Mouse (Mus musculus) myocyte (in vitro differentiated cells): ENCODE results near the gene Zxdc. TPM values are rescaled to one million over a fixed set of nuclear protein-coding genes. Genes with fewer than 3 reads are reported as not detected.

Source experiments
- H3K27me3 ChIP-seq: one replicate; pipeline ENCODE4 v1.6.1; 2011; ENCODE audit not compliant: control insufficient read depth, insufficient read depth, insufficient read length
- H3K36me3 ChIP-seq: one replicate; pipeline ENCODE4 v1.6.1; 2011; ENCODE audit not compliant: control insufficient read depth, insufficient read depth
- H3K4me2 ChIP-seq: one replicate; pipeline ENCODE4 v1.6.1; 2011; ENCODE audit warnings: low read depth, control low read depth
- H3K4me3 ChIP-seq: one replicate; pipeline ENCODE4 v1.5.1; 2011; ENCODE audit warnings: mild to moderate bottlenecking, control low read depth, moderate library complexity
- H3K79me2 ChIP-seq: one replicate; pipeline ENCODE4 v1.6.1; 2011; ENCODE audit not compliant: control insufficient read depth, insufficient read depth
- H3ac ChIP-seq: one replicate; pipeline ENCODE4 v1.6.1; 2011; ENCODE audit not compliant: control insufficient read depth, insufficient read length
- CEBPB ChIP-seq: IDR thresholded peaks from 2 replicates; pipeline ENCODE4 v1.6.1; 2011; ENCODE audit warnings: mild to moderate bottlenecking, moderate library complexity; ENCODE audit not compliant: poor library complexity, insufficient read depth, severe bottlenecking
- E2F4 ChIP-seq: IDR thresholded peaks from one replicate; pipeline ENCODE4 v1.6.1; 2011; ENCODE audit warnings: mild to moderate bottlenecking, control low read depth, moderate library complexity; ENCODE audit not compliant: insufficient read depth
- MAX ChIP-seq: IDR thresholded peaks from one replicate; pipeline ENCODE4 v1.6.1; 2011; ENCODE audit warnings: low read depth, mild to moderate bottlenecking, control low read depth
- MYOD1 ChIP-seq, 3 experiments: IDR thresholded peaks; one replicate each; pipeline ENCODE4 v1.6.1; 2011; ENCODE audit warnings: control low read depth in 2 of 3, low read depth in 2 of 3, mild to moderate bottlenecking in 2 of 3, moderate library complexity in 1 of 3; ENCODE audit not compliant: insufficient read length in 2 of 3, control insufficient read depth in 1 of 3
- MYOG ChIP-seq, 3 experiments: IDR thresholded peaks; one replicate each; pipeline ENCODE4 v1.6.1; 2011; ENCODE audit warnings: control low read depth in 2 of 3, low read depth in 2 of 3, mild to moderate bottlenecking in 2 of 3; ENCODE audit not compliant: insufficient read length in 2 of 3, control insufficient read depth in 1 of 3, insufficient read depth in 1 of 3
- POLR2A ChIP-seq: IDR thresholded peaks from one replicate; pipeline ENCODE4 v1.6.1; 2011; ENCODE audit warnings: low read depth, mild to moderate bottlenecking, control low read depth, moderate library complexity; ENCODE audit not compliant: insufficient read length
- POLR2AphosphoS2 ChIP-seq: IDR thresholded peaks from one replicate; pipeline ENCODE4 v1.6.1; 2011; ENCODE audit warnings: low read depth, control low read depth; ENCODE audit not compliant: insufficient read length
- REST ChIP-seq: IDR thresholded peaks from one replicate; pipeline ENCODE4 v1.6.1; 2011; ENCODE audit warnings: mild to moderate bottlenecking, control low read depth, moderate library complexity; ENCODE audit not compliant: insufficient read depth, insufficient read length
- SRF ChIP-seq: IDR thresholded peaks from one replicate; pipeline ENCODE4 v1.6.1; 2011; ENCODE audit warnings: low read depth; ENCODE audit not compliant: control insufficient read depth, insufficient read length
- TCF12 ChIP-seq: IDR thresholded peaks from one replicate; pipeline ENCODE4 v1.6.1; 2011; ENCODE audit warnings: mild to moderate bottlenecking, control low read depth; ENCODE audit not compliant: poor library complexity, insufficient read depth, severe bottlenecking
- TCF3 ChIP-seq: IDR thresholded peaks from one replicate; pipeline ENCODE4 v1.6.1; 2011; ENCODE audit warnings: low read depth, control low read depth; ENCODE audit not compliant: insufficient read length
- USF1 ChIP-seq: IDR thresholded peaks from one replicate; pipeline ENCODE4 v1.6.1; 2011; ENCODE audit warnings: low read depth, mild to moderate bottlenecking, control low read depth, moderate library complexity
- polyA plus RNA-seq: library from polyadenylated mRNA; unstranded; fragments of >200 nt; fragmentation: generic; extraction: Trizol; gene quantifications from one replicate; pipeline ENCODE4 v1.2.1, GENCODE M21; 2012; ENCODE audit warnings: missing spikeins

Gene Zxdc
- polyA plus RNA-seq, 1 experiment: 7.6 TPM

- TF ChIP-seq POLR2AphosphoS2: no peak
- no peak for TF ChIP-seq SRF
- no peak for TF ChIP-seq TCF3
- TF ChIP-seq MYOD1 (IDR thresholded peaks at IDR 0.05; ENCODE audit: control insufficient read depth in 1 of 3, insufficient read length in 2 of 3, low read depth in 2 of 3): peak in 1 of 3 experiments; percentile 10
- TF ChIP-seq MYOG (IDR thresholded peaks at IDR 0.05; ENCODE audit: control insufficient read depth in 1 of 3, insufficient read depth in 1 of 3, insufficient read length in 2 of 3, low read depth in 2 of 3): peak in 1 of 3 experiments; percentile 4
- TF ChIP-seq E2F4: no peak
- no peak for TF ChIP-seq REST
- peaks cover 22% of the 10 kb centered on the region for H3K79me2 ChIP-seq
Measured at GRCm38 (mm10) chr6:90369725-90370553, 647 bp downstream of the Zxdc start.

GRCm38 (mm10) chr6:90374647-90375046 is 5.4 kb downstream of the Zxdc start:
- no peak for TF ChIP-seq USF1
- TF ChIP-seq POLR2AphosphoS2: no peak
- no peak for TF ChIP-seq TCF3
- no peak for TF ChIP-seq MAX
- no peak for TF ChIP-seq SRF
- no peak for TF ChIP-seq E2F4
- no peak for TF ChIP-seq MYOG (IDR thresholded peaks at IDR 0.05; ENCODE audit: control insufficient read depth in 1 of 3, insufficient read depth in 1 of 3, insufficient read length in 2 of 3, low read depth in 2 of 3)
- no peak for TF ChIP-seq TCF12
- TF ChIP-seq MYOD1 (IDR thresholded peaks at IDR 0.05; ENCODE audit: control insufficient read depth in 1 of 3, insufficient read length in 2 of 3, low read depth in 2 of 3): no peak
- TF ChIP-seq REST: no peak
- TF ChIP-seq CEBPB: no peak
- TF ChIP-seq POLR2A: no peak
- Histone ChIP-seq H3ac (no peak overlapping the region), H3K27me3 (no peaks in the 10 kb centered on the region), H3K4me2 (no peak overlapping the region), H3K36me3 (peaks cover 50% of the 10 kb centered on the region), H3K4me3 (no peak overlapping the region), H3K79me2 (peaks cover 22% of the 10 kb centered on the region)

More at GRCm38 (mm10) chr6:90369725-90370553, 647 bp downstream of the Zxdc start:
- Histone ChIP-seq H3K36me3 (peaks cover 19% of the 10 kb centered on the region), H3K27me3 (no peaks in the 10 kb centered on the region), H3K4me2 (peak overlapping the region; percentile 85), H3ac (peak overlapping the region; percentile 86), H3K4me3 (peak overlapping the region; percentile 60)

DNA sequence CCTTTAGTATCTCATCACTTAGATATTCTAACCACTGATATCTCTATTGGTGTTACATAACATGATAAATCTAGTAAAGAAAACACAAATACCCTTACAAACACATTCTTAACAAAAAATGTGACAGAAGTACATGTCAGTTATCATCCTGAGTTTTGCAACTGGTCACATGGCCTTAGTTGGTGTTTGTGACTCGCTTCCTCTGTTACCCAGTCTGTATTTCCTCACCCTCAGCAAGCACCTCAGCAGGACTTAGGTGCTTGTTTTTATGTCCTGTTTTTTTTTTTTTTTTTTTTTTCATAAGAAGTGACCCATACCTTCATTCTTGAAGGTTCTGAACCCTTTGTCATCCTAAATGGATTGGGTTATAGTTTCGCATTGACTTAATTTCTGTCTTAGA is 8.4 kb downstream of the Zxdc start:
- no peak overlapping the region for H3K4me2 ChIP-seq
- no peaks in the 10 kb centered on the region for H3K79me2 ChIP-seq
- peaks cover 62% of the 10 kb centered on the region for H3K36me3 ChIP-seq
- TF ChIP-seq REST (no peak), CEBPB (no peak), MAX (no peak), TCF12 (no peak), USF1 (no peak), POLR2A (no peak), MYOG (IDR thresholded peaks at IDR 0.05; ENCODE audit: control insufficient read depth in 1 of 3, insufficient read depth in 1 of 3, insufficient read length in 2 of 3, low read depth in 2 of 3) (no peak), POLR2AphosphoS2 (no peak), SRF (no peak), E2F4 (no peak), TCF3 (no peak), MYOD1 (IDR thresholded peaks at IDR 0.05; ENCODE audit: control insufficient read depth in 1 of 3, insufficient read length in 2 of 3, low read depth in 2 of 3) (no peak)
- no peak overlapping the region for H3ac ChIP-seq
- no peaks in the 10 kb centered on the region for H3K27me3 ChIP-seq
- H3K4me3 ChIP-seq: no peak overlapping the region

DNA sequence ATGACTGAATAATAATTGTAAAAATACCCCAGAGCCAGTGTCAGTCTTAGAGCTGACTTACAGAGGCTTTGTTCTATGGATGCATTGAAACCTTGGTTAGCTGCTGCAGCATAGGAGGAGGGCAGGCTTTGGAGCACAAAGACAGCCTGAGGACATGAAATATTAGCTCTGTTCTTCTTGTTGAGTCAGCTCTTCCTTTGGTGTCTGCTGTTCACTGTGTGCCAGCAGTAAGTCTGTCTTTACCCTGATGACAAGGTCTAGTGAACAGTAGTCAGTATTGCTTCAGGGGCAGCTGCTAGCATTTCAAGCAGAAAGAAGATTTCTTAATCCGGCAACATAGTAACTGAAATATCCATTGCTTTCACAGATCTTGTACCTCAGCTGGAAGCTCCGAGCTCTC is 12.2 kb downstream of the Zxdc start:
- Histone ChIP-seq H3ac (no peak overlapping the region), H3K4me3 (no peak overlapping the region), H3K4me2 (no peak overlapping the region), H3K27me3 (no peaks in the 10 kb centered on the region), H3K79me2 (no peaks in the 10 kb centered on the region), H3K36me3 (peaks cover 54% of the 10 kb centered on the region)
- no peak for TF ChIP-seq CEBPB
- no peak for TF ChIP-seq MYOG (IDR thresholded peaks at IDR 0.05; ENCODE audit: control insufficient read depth in 1 of 3, insufficient read depth in 1 of 3, insufficient read length in 2 of 3, low read depth in 2 of 3)
- no peak for TF ChIP-seq TCF3
- TF ChIP-seq E2F4: no peak
- no peak for TF ChIP-seq POLR2AphosphoS2
- no peak for TF ChIP-seq SRF
- no peak for TF ChIP-seq MAX
- no peak for TF ChIP-seq USF1
- TF ChIP-seq MYOD1 (IDR thresholded peaks at IDR 0.05; ENCODE audit: control insufficient read depth in 1 of 3, insufficient read length in 2 of 3, low read depth in 2 of 3): no peak
- TF ChIP-seq TCF12: no peak
- no peak for TF ChIP-seq POLR2A
- TF ChIP-seq REST: no peak
